Mouse (Mus musculus): ENCODE measurements around the gene Bach2. TPM values are rescaled to one million over a fixed set of nuclear protein-coding genes. Genes with fewer than 3 reads are reported as not detected.

Bach2 gene
- total RNA-seq, 2 experiments from 2014 or later, result 21.4 to 29.7 TPM

DNA sequence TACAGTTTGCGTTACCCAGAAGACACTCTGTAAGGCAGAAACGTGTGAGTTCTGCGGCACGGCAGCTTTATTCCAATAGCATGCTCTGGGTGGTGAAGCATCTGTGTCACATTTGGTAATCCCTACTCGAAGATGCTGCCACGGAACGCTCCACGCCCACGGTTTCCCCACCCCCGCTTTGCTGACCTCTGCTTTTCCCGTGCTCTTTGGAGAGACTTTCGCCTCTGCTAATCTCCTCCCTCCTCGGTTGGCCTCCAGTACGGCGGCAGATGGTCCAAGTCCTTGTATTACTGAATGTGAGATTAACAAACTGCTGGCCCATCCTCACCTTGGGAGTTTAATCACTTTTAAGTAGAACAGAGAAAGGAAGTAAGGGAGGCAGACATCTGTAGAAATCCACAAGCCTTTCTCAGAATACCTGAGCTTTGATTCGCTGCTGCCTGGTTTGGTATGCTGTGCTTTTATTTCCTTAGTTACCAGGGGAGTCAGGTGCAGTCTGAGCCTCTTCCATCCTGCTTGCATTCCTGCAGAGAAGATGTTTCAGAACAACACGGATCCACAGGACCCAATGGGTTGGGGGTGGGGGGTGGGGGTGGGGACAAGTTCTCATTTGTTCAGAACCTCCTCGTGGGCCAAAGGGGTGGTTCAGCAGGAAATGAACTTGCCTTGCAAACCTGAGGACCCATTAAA is 242.9 kb downstream of the Bach2 start:
- intact Hi-C loops (cut with DNase I), result no loop called here
- DNase-seq (ENCODE audit: extremely low spot score in 1 of 2, low spot score in 2 of 2), result peak in 1 of 2 experiments; percentile 38

DNA sequence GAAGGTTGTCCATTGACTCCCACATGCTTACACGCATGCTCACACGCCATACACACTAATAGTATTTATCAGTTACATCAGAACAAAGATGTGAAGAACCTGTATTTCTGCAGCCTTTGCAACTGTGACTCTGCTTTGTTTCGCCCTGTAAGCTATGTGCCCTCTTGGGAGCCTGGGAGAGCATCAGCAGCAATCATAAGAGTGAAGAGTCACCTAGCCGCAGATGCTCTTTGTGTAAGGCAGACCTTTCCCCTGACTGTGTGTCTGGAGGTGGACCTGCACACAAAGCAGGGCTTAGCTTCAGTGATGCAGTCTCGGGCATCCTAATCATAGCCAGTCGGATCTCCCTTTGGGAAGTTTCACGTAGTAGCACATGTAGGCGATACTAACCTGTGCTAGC is 243.5 kb downstream of the Bach2 start:
- intact Hi-C loops (cut with DNase I), result no loop called here
- DNase-seq (ENCODE audit: extremely low spot score in 1 of 2, low spot score in 2 of 2), result no peak

- intact Hi-C loops (cut with DNase I), result no loop called here
- no peak for DNase-seq (ENCODE audit: extremely low spot score in 1 of 2, low spot score in 2 of 2)
These were observed 244.3 kb downstream of the Bach2 start for GRCm38 (mm10) chr4:32482936-32483335.

DNA sequence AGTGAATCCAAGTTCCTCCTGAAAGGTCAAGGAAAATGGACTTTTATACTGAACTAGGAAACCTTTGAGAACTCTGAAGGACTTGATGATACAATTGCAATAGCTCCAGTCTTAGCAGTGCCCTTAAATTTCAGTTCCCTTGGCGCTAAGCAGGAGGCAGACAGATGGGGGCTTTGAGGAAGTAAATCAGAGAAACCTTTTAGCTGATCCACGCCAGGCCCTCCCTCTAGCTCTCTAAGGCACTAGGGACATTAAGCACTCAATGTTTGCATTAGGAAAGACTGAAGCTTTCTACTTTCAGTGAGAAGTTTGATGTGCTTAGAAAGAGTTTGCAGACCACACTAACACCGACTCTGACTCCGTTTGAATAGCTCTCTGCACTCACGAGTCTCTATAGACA is 247.2 kb downstream of the Bach2 start:
- intact Hi-C loops (cut with DNase I), result no loop called here
- DNase-seq (ENCODE audit: extremely low spot score in 1 of 2, low spot score in 2 of 2), result no peak

DNA sequence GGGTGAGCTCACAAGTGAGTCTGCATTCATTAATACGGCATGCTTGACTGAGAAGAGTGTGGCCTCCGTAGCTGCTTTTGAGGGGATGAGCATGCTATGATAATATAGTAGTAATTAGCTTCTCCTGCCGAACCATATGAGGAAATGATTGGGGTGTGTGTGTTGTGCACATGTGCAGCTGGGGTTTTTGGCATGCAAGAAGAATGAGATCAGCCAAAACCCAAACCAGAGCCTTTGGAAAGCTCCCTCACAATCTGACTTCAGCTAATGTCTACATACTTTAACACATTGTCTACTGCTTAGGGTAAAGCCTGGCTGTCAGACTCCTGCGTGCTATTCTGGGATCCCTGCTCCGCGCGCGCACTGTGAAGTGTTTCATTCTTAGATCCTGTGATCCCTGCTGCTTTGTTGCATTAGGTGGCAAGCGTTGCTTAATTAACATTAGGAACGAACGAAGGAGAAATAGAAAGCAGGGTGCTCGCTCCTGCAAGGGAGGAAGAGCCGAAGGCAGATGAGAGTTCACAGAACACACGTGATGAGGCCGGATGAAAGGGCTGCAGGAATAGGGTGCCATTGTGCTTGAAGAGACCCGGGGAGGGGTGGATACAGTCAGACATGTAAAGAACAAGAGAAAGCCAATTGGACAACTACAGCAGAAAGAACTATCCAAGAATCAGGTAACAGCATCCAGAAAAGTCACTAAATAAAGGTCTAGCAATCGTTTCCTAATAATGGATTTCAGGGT is 248.2 kb downstream of the Bach2 start:
- DNase-seq (ENCODE audit: extremely low spot score in 1 of 2, low spot score in 2 of 2), result peak in 1 of 2 experiments; percentile 43

GRCm38 (mm10) chr4:32489186-32489585 is 250.6 kb downstream of the Bach2 start:
- DNase-seq (ENCODE audit: extremely low spot score in 1 of 2, low spot score in 2 of 2), result no peak
- intact Hi-C loops (cut with DNase I), result no loop called here

More for the DNA sequence above, 248.2 kb downstream of the Bach2 start:
- intact Hi-C loops (cut with DNase I), result no loop called here

DNA sequence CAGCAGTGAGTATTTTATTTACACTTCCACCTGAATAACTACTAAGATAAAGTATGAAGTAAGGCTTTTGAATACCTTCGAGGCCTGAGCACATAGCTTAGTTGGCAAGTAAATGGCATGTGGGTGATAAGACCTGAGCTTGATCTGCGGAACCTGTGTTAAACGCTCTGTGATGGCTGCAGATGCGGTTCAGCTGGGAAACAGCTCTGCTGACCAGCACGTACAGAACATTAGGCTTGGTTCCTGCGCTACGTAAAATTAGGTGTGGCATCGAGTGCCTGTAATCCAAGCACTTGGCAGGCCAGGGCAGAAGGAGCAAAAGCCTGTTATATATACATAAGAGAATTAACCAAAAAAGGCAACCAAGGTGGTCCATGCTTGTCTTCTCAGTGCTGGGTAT is 252.6 kb downstream of the Bach2 start:
- intact Hi-C loops (cut with DNase I), result no loop called here
- no peak for DNase-seq (ENCODE audit: extremely low spot score in 1 of 2, low spot score in 2 of 2)

DNA sequence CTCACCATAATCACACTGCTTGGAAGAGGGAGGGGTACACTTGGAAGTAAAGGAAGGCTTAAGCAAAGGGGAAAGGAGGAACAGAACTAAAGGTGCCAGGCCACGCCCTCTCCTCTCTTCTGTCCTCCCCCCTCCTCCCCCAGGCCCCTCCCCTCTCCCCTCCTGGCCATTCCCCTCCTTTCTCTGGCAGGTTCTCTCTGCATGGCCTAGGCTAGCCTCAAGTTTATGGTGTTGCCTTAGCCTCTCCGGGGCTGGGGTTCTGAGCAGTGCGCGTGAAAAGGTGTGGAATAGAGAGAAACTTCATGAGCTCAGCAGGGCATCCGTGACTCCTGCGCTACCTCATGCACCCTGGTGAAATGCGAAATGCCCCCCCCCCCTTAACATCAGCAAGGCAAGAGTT is 254.2 kb downstream of the Bach2 start:
- intact Hi-C loops (cut with DNase I), result no loop called here
- DNase-seq (ENCODE audit: extremely low spot score in 1 of 2, low spot score in 2 of 2), result no peak

DNA sequence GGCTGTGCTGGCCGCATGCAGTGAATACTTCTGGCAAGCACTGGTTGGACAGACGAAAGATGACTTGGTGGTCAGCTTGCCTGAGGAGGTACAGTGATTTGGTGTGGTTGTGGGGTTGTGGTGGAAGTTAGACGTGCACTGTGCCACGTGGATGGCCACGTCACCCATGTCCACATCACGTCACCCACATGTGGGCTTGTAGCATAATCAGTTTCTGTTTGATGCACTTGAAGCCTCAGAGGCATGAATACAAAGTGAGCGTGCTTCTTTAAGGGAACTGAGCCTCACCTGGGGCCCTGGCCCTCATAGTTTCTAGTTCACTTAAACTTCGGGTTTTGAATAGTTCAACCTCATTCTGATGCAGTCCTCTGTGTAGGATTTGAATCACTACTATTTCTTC is 263.2 kb downstream of the Bach2 start:
- DNase-seq (ENCODE audit: extremely low spot score in 1 of 2, low spot score in 2 of 2), result no peak
- intact Hi-C loops (cut with DNase I), result no loop called here

DNA sequence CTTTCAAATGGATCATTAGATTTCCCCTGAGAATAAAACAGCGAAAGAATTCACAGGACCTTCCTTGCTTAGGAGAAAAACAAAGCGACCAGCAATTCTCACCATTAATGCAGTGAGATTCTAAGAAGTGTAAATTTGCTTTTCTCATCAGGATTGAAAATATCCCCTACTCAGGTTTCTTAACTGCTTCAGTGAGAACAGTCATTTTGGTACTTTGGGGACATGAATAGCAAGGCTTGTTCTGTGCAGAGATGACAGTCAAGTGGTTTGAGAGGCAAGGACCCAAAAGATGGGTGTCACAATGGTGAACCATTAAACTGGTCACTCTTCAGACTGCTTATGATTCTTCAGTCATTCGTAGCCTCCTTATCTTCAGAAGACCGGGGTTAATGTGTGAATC is 263.6 kb downstream of the Bach2 start:
- intact Hi-C loops (cut with DNase I), result no loop called here
- no peak for DNase-seq (ENCODE audit: extremely low spot score in 1 of 2, low spot score in 2 of 2)

DNA sequence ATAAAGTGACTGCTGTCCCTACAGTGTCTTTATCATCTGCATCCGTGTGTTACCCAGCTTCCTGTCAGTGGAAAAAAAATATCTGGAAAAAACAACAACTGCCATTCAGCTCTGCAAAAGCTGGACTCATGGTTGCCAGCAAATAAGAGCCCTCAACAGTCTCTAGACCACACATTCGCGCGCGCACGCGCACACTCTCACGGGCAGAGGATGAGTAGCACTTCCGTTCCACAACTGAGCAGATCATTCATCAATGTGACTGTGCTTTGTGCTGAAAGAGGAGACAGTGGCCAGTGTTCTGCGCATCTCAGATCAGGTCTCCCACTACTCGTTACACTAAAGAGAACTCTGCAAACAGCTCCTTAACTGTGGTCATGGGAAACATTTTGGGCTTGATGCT is 265.6 kb downstream of the Bach2 start:
- intact Hi-C loops (cut with DNase I), result no loop called here
- DNase-seq (ENCODE audit: extremely low spot score in 1 of 2, low spot score in 2 of 2), result no peak

DNA sequence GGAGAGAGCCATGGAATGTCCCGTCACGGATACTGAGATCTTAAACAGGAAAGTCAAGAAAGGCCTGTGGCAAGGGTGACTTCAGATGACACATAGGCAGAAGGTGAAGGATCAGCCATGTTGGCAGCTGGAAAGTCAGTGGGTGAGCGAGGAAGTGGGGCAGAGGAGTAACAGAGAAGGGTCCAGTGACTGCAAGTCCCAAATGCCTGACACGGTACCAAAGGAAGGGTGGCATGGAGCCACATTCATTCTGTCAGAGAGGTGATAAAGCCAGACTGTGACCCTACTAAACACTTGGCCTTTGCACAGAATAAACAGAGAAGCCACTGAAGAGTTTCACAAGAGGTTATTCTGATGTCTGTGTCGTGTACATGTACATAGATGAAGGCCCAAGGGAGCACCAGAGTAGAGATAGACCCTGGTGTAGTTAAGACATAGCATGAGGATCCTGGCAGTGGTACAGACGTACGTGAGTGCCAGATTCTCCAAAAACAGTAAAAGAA is 267.8 kb downstream of the Bach2 start:
- no peak for DNase-seq (ENCODE audit: extremely low spot score in 1 of 2, low spot score in 2 of 2)
- intact Hi-C loops (cut with DNase I), result no loop called here

GRCm38 (mm10) chr4:32507041-32507440 is 268.4 kb downstream of the Bach2 start:
- intact Hi-C loops (cut with DNase I), result no loop called here

GRCm38 (mm10) chr4:32508572-32508971 is 270.0 kb downstream of the Bach2 start:
- no peak for DNase-seq (ENCODE audit: extremely low spot score in 1 of 2, low spot score in 2 of 2)

More at GRCm38 (mm10) chr4:32507041-32507440, 268.4 kb downstream of the Bach2 start:
- DNase-seq (ENCODE audit: extremely low spot score in 1 of 2, low spot score in 2 of 2), result no peak

DNA sequence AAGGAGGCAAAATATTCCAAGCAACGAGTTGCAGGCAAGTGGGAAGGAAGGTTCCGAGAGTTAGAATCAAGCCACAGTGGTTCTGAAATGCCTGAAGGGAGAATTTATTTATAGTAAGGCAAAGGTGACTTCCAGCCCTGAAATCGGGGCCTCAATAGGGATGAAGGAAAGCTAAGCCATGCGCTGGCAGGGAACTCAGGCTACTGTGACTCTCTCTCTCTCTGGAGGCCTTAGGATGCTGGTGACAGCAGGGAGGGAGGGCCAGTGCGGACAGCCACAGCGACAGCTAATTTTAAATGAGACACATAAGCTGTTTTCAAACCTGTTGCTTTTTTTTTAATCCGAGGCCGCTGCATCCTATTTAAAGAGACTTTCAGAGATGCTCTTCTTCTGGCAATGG is 270.4 kb downstream of the Bach2 start:
- DNase-seq (ENCODE audit: extremely low spot score in 1 of 2, low spot score in 2 of 2), result no peak
- intact Hi-C loops (cut with DNase I), result no loop called here

More at GRCm38 (mm10) chr4:32508572-32508971, 270.0 kb downstream of the Bach2 start:
- intact Hi-C loops (cut with DNase I), result no loop called here

- intact Hi-C loops (cut with DNase I), result no loop called here
- DNase-seq (ENCODE audit: extremely low spot score in 1 of 2, low spot score in 2 of 2), result no peak
These were observed 271.4 kb downstream of the Bach2 start for GRCm38 (mm10) chr4:32509832-32510612.

DNA sequence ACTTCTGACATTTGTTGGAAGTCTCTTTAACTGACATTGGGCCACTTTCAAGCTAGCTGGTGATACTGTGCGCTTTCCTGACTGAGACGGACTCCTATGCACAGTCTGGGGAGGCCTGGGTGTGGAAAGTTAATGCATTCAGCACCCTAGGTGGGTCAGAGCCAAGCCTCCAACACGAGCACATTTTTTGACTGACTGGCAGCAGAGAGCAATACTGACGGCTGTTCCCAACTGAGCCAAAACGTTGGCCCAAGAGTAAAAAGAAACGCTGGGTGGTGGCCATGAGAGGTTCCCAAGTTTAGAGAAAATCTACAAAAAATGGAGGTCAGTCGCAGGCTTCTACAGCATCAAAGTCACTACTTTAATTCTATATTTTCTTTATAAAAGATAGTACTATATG is 272.3 kb downstream of the Bach2 start:
- intact Hi-C loops (cut with DNase I), result no loop called here
- DNase-seq (ENCODE audit: extremely low spot score in 1 of 2, low spot score in 2 of 2), result no peak

GRCm38 (mm10) chr4:32516126-32516525 is 277.5 kb downstream of the Bach2 start:
- no peak for DNase-seq (ENCODE audit: extremely low spot score in 1 of 2, low spot score in 2 of 2)
- intact Hi-C loops (cut with DNase I), result no loop called here

DNA sequence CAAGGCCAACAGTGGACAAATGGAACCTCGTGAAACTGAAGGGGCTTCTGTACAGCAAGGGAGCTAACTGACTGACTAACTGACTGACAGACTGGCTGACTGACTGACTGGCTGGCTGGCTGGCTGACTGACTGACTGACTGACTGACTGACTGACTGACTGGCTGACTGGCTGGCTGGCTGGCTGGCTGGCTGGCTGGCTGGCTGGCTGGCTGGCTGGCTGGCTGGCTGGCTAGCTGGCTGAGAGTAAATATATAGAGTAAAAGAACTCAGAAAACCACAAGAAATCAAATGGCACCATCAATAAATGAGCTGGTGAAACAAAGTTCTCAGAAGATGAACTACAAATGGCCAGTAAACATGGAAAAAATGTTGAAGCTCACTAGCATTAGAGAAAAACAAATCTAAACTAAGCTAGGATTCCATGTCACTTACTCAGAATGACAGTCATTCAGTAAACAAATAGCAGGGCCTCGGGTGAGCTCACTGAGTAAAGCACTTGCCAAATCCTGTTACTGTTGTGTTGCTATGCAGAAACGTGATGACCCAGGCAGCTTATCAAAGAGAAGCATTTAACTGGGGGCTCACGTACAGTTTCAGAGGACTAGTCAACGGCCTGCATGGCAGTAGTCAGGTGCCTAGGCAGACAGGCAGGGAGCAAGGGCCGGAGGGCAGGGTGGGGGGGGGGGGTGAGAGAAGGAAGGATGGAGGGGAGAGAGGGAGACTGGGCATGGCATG is 280.4 kb downstream of the Bach2 start:
- intact Hi-C loops (cut with DNase I), result no loop called here
- DNase-seq (ENCODE audit: extremely low spot score in 1 of 2, low spot score in 2 of 2), result no peak

All from left cerebral cortex, postnatal 10 days (tissue).